Mouse (Mus musculus) kidney, postnatal 14 days (tissue): ENCODE measurements around the gene Vezt.

ENCODE experiments used
- DNase-seq: peaks from one replicate; pipeline ENCODE4 v3.0.0; 2022; ENCODE audit warnings: mixed read lengths

The Vezt gene

GRCm38 (mm10) chr10:94035658-94036374, at the start of gene Vezt, which contains the start of gene Fgd6:
Vezt (minus strand) TSS chr10:94035817.
Fgd6 (plus strand) TSS chr10:94036001.
- DNase-seq, result peak; percentile 99

GRCm38 (mm10) chr10:94082040-94082734, 46.6 kb upstream of the Vezt start:
- peak; percentile 24 for DNase-seq

- DNase-seq, result no peak
Measured at GRCm38 (mm10) chr10:94080740-94081139, 45.1 kb upstream of the Vezt start.

GRCm38 (mm10) chr10:94076966-94077825, 41.6 kb upstream of the Vezt start:
- DNase-seq, result no peak

- no peak for DNase-seq
Measured at GRCm38 (mm10) chr10:94072916-94073465, 37.4 kb upstream of the Vezt start.

- DNase-seq, result peak; percentile 69
Measured at GRCm38 (mm10) chr10:94072261-94072915, 36.8 kb upstream of the Vezt start.

- DNase-seq, result no peak
Measured at GRCm38 (mm10) chr10:94071641-94072040, 36.0 kb upstream of the Vezt start.

GRCm38 (mm10) chr10:94068701-94069100, 33.1 kb upstream of the Vezt start:
- no peak for DNase-seq

- no peak for DNase-seq
Measured at GRCm38 (mm10) chr10:94066896-94067295, 31.3 kb upstream of the Vezt start.

GRCm38 (mm10) chr10:94062357-94062756, 26.7 kb upstream of the Vezt start:
- DNase-seq, result no peak

- peak; percentile 30 for DNase-seq
Measured at GRCm38 (mm10) chr10:94060190-94060589, 24.6 kb upstream of the Vezt start.

GRCm38 (mm10) chr10:94059618-94060055, 24.0 kb upstream of the Vezt start:
- no peak for DNase-seq

GRCm38 (mm10) chr10:94056487-94056886, 20.9 kb upstream of the Vezt start:
- no peak for DNase-seq

- DNase-seq, result no peak
Measured at GRCm38 (mm10) chr10:94050736-94051135, 15.1 kb upstream of the Vezt start.

- no peak for DNase-seq
Measured at GRCm38 (mm10) chr10:94049121-94049520, 13.5 kb upstream of the Vezt start.

GRCm38 (mm10) chr10:94047845-94048559, 12.4 kb upstream of the Vezt start:
- no peak for DNase-seq

- no peak for DNase-seq
Measured at GRCm38 (mm10) chr10:94047024-94047423, 11.4 kb upstream of the Vezt start.

GRCm38 (mm10) chr10:94045301-94045700, 9.7 kb upstream of the Vezt start:
- DNase-seq, result no peak

GRCm38 (mm10) chr10:94043908-94044307, 8.3 kb upstream of the Vezt start:
- no peak for DNase-seq

- no peak for DNase-seq
Measured at GRCm38 (mm10) chr10:94038366-94039260, 3.0 kb upstream of the Vezt start.

- no peak for DNase-seq
Measured at GRCm38 (mm10) chr10:94037596-94037995, 2.0 kb upstream of the Vezt start.
